11 mouse cellular contexts compared by ENCODE assay signal in genomic region chr9:37359331-37360220, GRCm38 (mm10). TPM values are rescaled to one million over a fixed set of nuclear protein-coding genes. Genes with fewer than 3 reads are reported as not detected.
DNase-seq lines count a peak whose midpoint lies in the region; ATAC-seq lines count a peak whose summit lies in the region.
"Had no signal": no experiment of that assay in that cellular context is flagged by ENCODE, and none has a peak within 500 bp of the region (broad histone marks: within the 10 kb centered on the region; RNA-seq: fewer than 3 reads in every experiment).

No protein-coding gene starts in this region.

- peak; percentile 37 for DNase-seq in cerebellum, adult 9-11 months
- DNase-seq in cerebellum, adult 8-10 months = no peak
- peak; percentile 81 for DNase-seq in embryonic facial prominence, embryonic 11.5 days (ENCODE audit: low spot score)
- DNase-seq in left cerebral cortex, postnatal 36 days (ENCODE audit: low spot score in 2 of 2) = peak; percentile 65 to 70
- DNase-seq in neural tube, embryonic 10.5 days (ENCODE audit: extremely low spot score, low spot score) = peak; percentile 51
- no peak for DNase-seq in spleen, postnatal 36 days (ENCODE audit: low spot score in 2 of 2)
- DNase-seq in thymus, postnatal 25 days = no peak

- no peak overlapping the region for H3K4me2 ChIP-seq in embryonic facial prominence, embryonic 11.5 days (ENCODE audit: low read depth, low read length)
- H3K4me2 ChIP-seq in hindbrain, embryonic 16.5 days (ENCODE audit: low read length) = no peak overlapping the region; the same call in 1 of the 2 replicates

- no peaks in the 10 kb centered on the region for H3K27me3 ChIP-seq in embryonic facial prominence, embryonic 11.5 days (ENCODE audit: control insufficient read depth, insufficient read depth, low read length)
- H3K27me3 ChIP-seq in hindbrain, embryonic 16.5 days (replicated peaks; ENCODE audit: control insufficient read depth, insufficient read depth, low read length) = no peaks in the 10 kb centered on the region
- H3K27me3 ChIP-seq: megakaryocyte, embryonic 14.5 days had no signal

- no peaks in the 10 kb centered on the region for H3K36me3 ChIP-seq in embryonic facial prominence, embryonic 11.5 days (replicated peaks; ENCODE audit: control insufficient read depth, insufficient read depth, low read depth, low read length)
- H3K36me3 ChIP-seq in hindbrain, embryonic 16.5 days (ENCODE audit: control insufficient read depth, insufficient read depth, low read length) = no peaks in the 10 kb centered on the region

- ATAC-seq in embryonic facial prominence, embryonic 11.5 days (replicated peaks; ENCODE audit: insufficient number of reproducible peaks, low FRiP score, low TSS enrichment, low read depth) = peak; percentile 72
- ATAC-seq in hindbrain, embryonic 16.5 days = peak; percentile 84

- H3K9me3 ChIP-seq in embryonic facial prominence, embryonic 11.5 days (replicated peaks; ENCODE audit: control insufficient read depth, low read length) = no peaks in the 10 kb centered on the region
- H3K9me3 ChIP-seq in hindbrain, embryonic 16.5 days (ENCODE audit: control insufficient read depth, low read length) = no peaks in the 10 kb centered on the region
- H3K9me3 ChIP-seq: megakaryocyte, embryonic 14.5 days had no signal

- H3K27ac ChIP-seq in embryonic facial prominence, embryonic 11.5 days (replicated peaks; ENCODE audit: low read depth, low read length) = no peak overlapping the region
- peak overlapping the region; percentile 81 for H3K27ac ChIP-seq in hindbrain, embryonic 16.5 days (ENCODE audit: low read depth, low read length)

- intact Hi-C loops in left cerebral cortex, postnatal 36 days (cut with DNase I) = no loop called here

- no peak overlapping the region for H3K9ac ChIP-seq in embryonic facial prominence, embryonic 11.5 days (replicated peaks; ENCODE audit: low read length)
- no peak overlapping the region for H3K9ac ChIP-seq in hindbrain, embryonic 16.5 days (ENCODE audit: low read depth, low read length)

- no peak overlapping the region for H3K4me3 ChIP-seq in embryonic facial prominence, embryonic 11.5 days (ENCODE audit: low read depth, low read length)
- no peak overlapping the region for H3K4me3 ChIP-seq in hindbrain, embryonic 16.5 days (ENCODE audit: low read length)
- H3K4me3 ChIP-seq: megakaryocyte, embryonic 14.5 days had no signal

- no peaks in the 10 kb centered on the region; the same call in 1 of the 2 replicates for H3K4me1 ChIP-seq in embryonic facial prominence, embryonic 11.5 days (ENCODE audit: control insufficient read depth, insufficient read depth, low read length)
- peaks cover 4% of the 10 kb centered on the region; the same call in 1 of the 2 replicates for H3K4me1 ChIP-seq in hindbrain, embryonic 16.5 days (ENCODE audit: control insufficient read depth, insufficient read depth, low read depth, low read length)

- 39% methylated on average over 6 of the region's 6 CpGs for WGBS in embryonic facial prominence, embryonic 11.5 days
- WGBS in hindbrain, embryonic 16.5 days = 17% methylated on average over 6 of the region's 6 CpGs

RNA-seq across cellular contexts. Expression of gene Hepacam, which starts 7.6 kb away (rescaled TPM):
- polyA plus RNA-seq in embryonic facial prominence, embryonic 11.5 days (2014; fragmentation: Nextera tagmentation; extraction: Ambion mirVana) = not detected in 2 replicates
- polyA plus RNA-seq in hindbrain, embryonic 16.5 days (2015; fragmentation: Nextera tagmentation; extraction: Ambion mirVana) = 42.0 and 46.2 TPM in 2 replicates
- 10 to 100 TPM; 62.8 to 64.3 TPM for total RNA-seq in left cerebral cortex, postnatal 36 days (2021)
- total RNA-seq: common myeloid progenitor, adult 5-6 weeks had no signal

RNA-seq across cellular contexts. Expression of gene Ccdc15, which starts 11.3 kb away (rescaled TPM):
- 5.5 and 8.0 TPM in 2 replicates for polyA plus RNA-seq in embryonic facial prominence, embryonic 11.5 days (2014; fragmentation: Nextera tagmentation; extraction: Ambion mirVana)
- 6.1 and 7.1 TPM in 2 replicates for polyA plus RNA-seq in hindbrain, embryonic 16.5 days (2015; fragmentation: Nextera tagmentation; extraction: Ambion mirVana)
- 1 to 10 TPM; 1.5 to 3.1 TPM for total RNA-seq in left cerebral cortex, postnatal 36 days (2021)

RNA-seq across cellular contexts. Expression of gene Robo4, which starts 42.1 kb away (rescaled TPM):
- polyA plus RNA-seq in embryonic facial prominence, embryonic 11.5 days (2014; fragmentation: Nextera tagmentation; extraction: Ambion mirVana) = 6.0 and 6.5 TPM in 2 replicates
- 5.5 and 8.6 TPM in 2 replicates for polyA plus RNA-seq in hindbrain, embryonic 16.5 days (2015; fragmentation: Nextera tagmentation; extraction: Ambion mirVana)
- total RNA-seq in left cerebral cortex, postnatal 36 days (2021) = 1 to 10 TPM; 7.6 to 7.8 TPM
- polyA plus RNA-seq: C2C12 had no signal

Comparison
In these comparisons a context has a peak if more than half of its experiments do, and no peak if none do; other contexts are left out.
1. DNase-seq: peak in cerebellum, adult 9-11 months (single experiment), embryonic facial prominence, embryonic 11.5 days (single experiment), left cerebral cortex, postnatal 36 days (2 of 2) and neural tube, embryonic 10.5 days (single experiment); none in cerebellum, adult 8-10 months (single experiment), spleen, postnatal 36 days (0 of 2) and thymus, postnatal 25 days (single experiment).
2. RNA of gene Hepacam, which starts 7.6 kb away (polyA plus RNA-seq): 42.0 to 46.2 TPM in hindbrain, embryonic 16.5 days; not detected in embryonic facial prominence, embryonic 11.5 days; every median in the first group is over 10 times any median in the second.